Comparison of ENCODE assay signal across 35 mouse cellular contexts in the genomic region with DNA sequence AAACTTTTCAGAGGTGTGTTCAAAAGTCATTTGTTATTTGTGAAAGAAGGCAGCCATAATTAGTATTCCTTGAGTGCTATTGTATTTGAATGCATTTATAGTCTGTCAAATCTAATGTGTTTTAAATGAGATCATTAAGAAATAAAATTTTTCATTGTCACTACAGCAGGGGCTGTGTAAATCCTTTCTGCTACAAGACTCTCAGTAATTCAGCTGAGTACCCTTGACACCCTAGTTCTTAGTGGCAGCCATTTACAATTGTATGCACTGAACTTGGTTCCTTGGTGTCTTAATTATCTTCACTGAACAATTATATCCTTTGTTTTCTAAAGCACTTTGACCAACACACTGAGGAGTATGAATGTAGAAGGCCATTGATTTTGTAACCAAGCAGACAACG.
"Had no signal": no experiment of that assay in that cellular context is flagged by ENCODE, and none has a peak within 500 bp of the region (broad histone marks: within the 10 kb centered on the region; RNA-seq: fewer than 3 reads in every experiment).

No protein-coding gene starts in this region.

- H3K4me3 ChIP-seq: heart, embryonic 10.5 days; heart, embryonic 12.5 days; heart, embryonic 13.5 days; heart, embryonic 15.5 days; hindbrain, embryonic 10.5 days; hindbrain, embryonic 12.5 days; hindbrain, embryonic 13.5 days; hindbrain, embryonic 15.5 days; intestine, embryonic 15.5 days; kidney, embryonic 15.5 days; layer of hippocampus, adult 2 months had no signal

- H3K9ac ChIP-seq: heart, embryonic 12.5 days; heart, embryonic 13.5 days; heart, embryonic 15.5 days; hindbrain, embryonic 12.5 days; hindbrain, embryonic 13.5 days; hindbrain, embryonic 14.5 days; hindbrain, embryonic 15.5 days; intestine, embryonic 15.5 days; kidney, embryonic 15.5 days had no signal

- ATAC-seq: hindbrain, embryonic 16.5 days; hindbrain, postnatal 0 days; inflammation-experienced regulatory T-cells, adult 6 months; intestine, embryonic 15.5 days; intestine, embryonic 16.5 days; intestine, postnatal 0 days had no signal

- H3K27me3 ChIP-seq: heart, embryonic 12.5 days; heart, embryonic 13.5 days; heart, embryonic 15.5 days; hindbrain, embryonic 12.5 days; hindbrain, embryonic 13.5 days; hindbrain, embryonic 15.5 days; intestine, embryonic 15.5 days; kidney, embryonic 15.5 days had no signal

- DNase-seq: heart, postnatal 10 days; heart, postnatal 14 days; heart, postnatal 36 days; heart, postnatal 4 days; kidney, adult 11 months; kidney, adult 18-20 months; kidney, adult 2 months; kidney, adult 8-10 months; kidney, adult 9 months; kidney, postnatal 10 days; kidney, postnatal 14 days; kidney, postnatal 25 days; kidney, postnatal 36 days; kidney, postnatal 4 days; layer of hippocampus, adult 9-11 months; layer of hippocampus, postnatal 36 days had no signal

- H3K36me3 ChIP-seq: heart, embryonic 10.5 days; heart, embryonic 12.5 days; heart, embryonic 13.5 days; heart, embryonic 15.5 days; hindbrain, embryonic 10.5 days; hindbrain, embryonic 12.5 days; hindbrain, embryonic 13.5 days; hindbrain, embryonic 15.5 days; intestine, embryonic 15.5 days; kidney, embryonic 15.5 days had no signal

- H3K27ac ChIP-seq: heart, embryonic 10.5 days; heart, embryonic 13.5 days; heart, embryonic 15.5 days; hindbrain, embryonic 10.5 days; hindbrain, embryonic 12.5 days; hindbrain, embryonic 13.5 days; hindbrain, embryonic 14.5 days; hindbrain, embryonic 15.5 days; hindbrain, postnatal 0 days; intestine, embryonic 15.5 days; kidney, embryonic 15.5 days; kidney, postnatal 0 days; layer of hippocampus, adult 2 months had no signal

- H3K9me3 ChIP-seq: heart, embryonic 10.5 days; heart, embryonic 12.5 days; heart, embryonic 13.5 days; heart, embryonic 15.5 days; hindbrain, embryonic 10.5 days; hindbrain, embryonic 12.5 days; hindbrain, embryonic 13.5 days; hindbrain, embryonic 15.5 days; intestine, embryonic 15.5 days; kidney, embryonic 15.5 days had no signal

- H3K4me2 ChIP-seq: heart, embryonic 11.5 days; heart, embryonic 12.5 days; heart, embryonic 13.5 days; heart, embryonic 15.5 days; hindbrain, embryonic 12.5 days; hindbrain, embryonic 13.5 days; hindbrain, embryonic 14.5 days; hindbrain, embryonic 15.5 days; intestine, embryonic 15.5 days; kidney, embryonic 15.5 days had no signal

- H3K4me1 ChIP-seq: heart, embryonic 10.5 days; heart, embryonic 12.5 days; heart, embryonic 13.5 days; heart, embryonic 15.5 days; hindbrain, embryonic 10.5 days; hindbrain, embryonic 12.5 days; hindbrain, embryonic 13.5 days; hindbrain, embryonic 15.5 days; intestine, embryonic 15.5 days; kidney, embryonic 15.5 days had no signal
